Mouse (Mus musculus) gonadal fat pad, adult 2 months (tissue): ENCODE measurements around the gene Bicdl2. TPM values are rescaled to one million over a fixed set of nuclear protein-coding genes. Genes with fewer than 3 reads are reported as not detected.

Source experiments
- DNase-seq: peaks from one replicate; pipeline ENCODE4 v3.0.0-alpha.2; 2012; ENCODE audit warnings: low read depth
- polyA plus RNA-seq: library from polyadenylated mRNA; depleted of rRNA; stranded (reverse); fragments of >200 nt; gene quantifications from 2 replicates; pipeline ENCODE4 v1.2.3, GENCODE M21; 2012; rRNA removed

The Bicdl2 gene
- polyA plus RNA-seq, 1 experiment = 1.7 TPM

DNA sequence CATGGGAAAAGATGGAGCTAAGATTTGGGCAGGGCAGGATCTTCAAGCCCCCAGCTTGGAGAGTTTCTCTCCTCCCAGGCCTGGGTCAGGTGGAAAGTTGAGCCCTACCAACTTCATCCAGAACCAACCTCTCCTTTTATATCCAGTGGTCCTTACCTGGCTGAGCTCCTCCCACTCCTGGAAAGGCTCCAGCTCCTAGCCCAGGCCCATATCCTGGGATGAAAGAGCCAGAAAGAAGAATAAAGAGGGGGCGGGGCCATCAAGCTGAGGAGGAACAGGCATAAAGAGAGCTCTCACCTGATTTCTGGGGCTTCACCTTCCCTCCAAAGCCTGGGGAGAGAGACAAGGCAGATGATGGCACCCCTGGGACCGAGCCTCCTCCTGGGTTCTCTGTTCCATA is 56.7 kb downstream of the Bicdl2 start:
- no peak for DNase-seq

Other genes starting within 250 kb of the Bicdl2 start
- not detected in 2 replicates for gene Vmn2r117, start 180.8 kb upstream of the Bicdl2 start, polyA plus RNA-seq
- 19.7 and 20.4 TPM in 2 replicates for gene Zfp213, start 96.3 kb upstream of the Bicdl2 start, polyA plus RNA-seq
- gene Zfp13, start 61.0 kb upstream of the Bicdl2 start, polyA plus RNA-seq = 27.0 and 36.2 TPM in 2 replicates
- gene Zscan10, start 59.6 kb upstream of the Bicdl2 start, polyA plus RNA-seq = 0.05 TPM in 1 of 2 replicates, not detected in the other
- gene Mmp25, start 15.2 kb upstream of the Bicdl2 start, polyA plus RNA-seq = 0.30 and 0.32 TPM in 2 replicates
- gene Hcfc1r1, start 13.1 kb downstream of the Bicdl2 start, polyA plus RNA-seq = 326 and 359 TPM in 2 replicates
- 15.7 and 21.4 TPM in 2 replicates for gene Thoc6, start 13.4 kb downstream of the Bicdl2 start, polyA plus RNA-seq
- 17.6 and 20.9 TPM in 2 replicates for gene Tnfrsf12a, start 17.0 kb downstream of the Bicdl2 start, polyA plus RNA-seq
- 1.9 and 2.0 TPM in 2 replicates for gene Cldn6, start 18.7 kb downstream of the Bicdl2 start, polyA plus RNA-seq
- 0.99 and 1.7 TPM in 2 replicates for gene Cldn9, start 23.5 kb downstream of the Bicdl2 start, polyA plus RNA-seq
- gene 1520401A03Rik, start 62.3 kb downstream of the Bicdl2 start, polyA plus RNA-seq = 0.16 and 0.28 TPM in 2 replicates
- gene Pkmyt1, start 65.8 kb downstream of the Bicdl2 start, polyA plus RNA-seq = 14.9 and 15.7 TPM in 2 replicates
- gene Paqr4, start 80.4 kb downstream of the Bicdl2 start, polyA plus RNA-seq = 27.7 and 28.9 TPM in 2 replicates
- 0.43 and 0.57 TPM in 2 replicates for gene Kremen2, start 85.3 kb downstream of the Bicdl2 start, polyA plus RNA-seq
- gene Flywch1, start 111.1 kb downstream of the Bicdl2 start, polyA plus RNA-seq = 52.1 and 54.6 TPM in 2 replicates
- 14.1 and 15.4 TPM in 2 replicates for gene Flywch2, start 125.6 kb downstream of the Bicdl2 start, polyA plus RNA-seq
- gene Srrm2, start 130.0 kb downstream of the Bicdl2 start, polyA plus RNA-seq = 381 and 457 TPM in 2 replicates
- gene Elob, start 168.6 kb downstream of the Bicdl2 start, polyA plus RNA-seq = 689 and 774 TPM in 2 replicates
- gene Prss33, start 175.6 kb downstream of the Bicdl2 start, polyA plus RNA-seq = 3.5 and 5.6 TPM in 2 replicates
- 0.19 TPM in 1 of 2 replicates, not detected in the other for gene Prss32, start 183.3 kb downstream of the Bicdl2 start, polyA plus RNA-seq
- gene Prss41, start 183.7 kb downstream of the Bicdl2 start, polyA plus RNA-seq = 0.77 and 1.0 TPM in 2 replicates
- 0.18 and 0.76 TPM in 2 replicates for gene Prss21, start 207.6 kb downstream of the Bicdl2 start, polyA plus RNA-seq
- gene Dcpp1, start 220.4 kb downstream of the Bicdl2 start, polyA plus RNA-seq = not detected in 2 replicates
- gene Dcpp2, start 220.4 kb downstream of the Bicdl2 start, polyA plus RNA-seq = not detected in 2 replicates